Mouse (Mus musculus) thymus, postnatal 14 days (tissue): Measurements from ENCODE around the gene Efcab5.
"Not testable (repeated sequence)": the region's sequence is repeated elsewhere in the genome, so short reads cannot be mapped to it uniquely, and the experiment has no call there.

ENCODE experiments used
- DNase-seq: peaks from one replicate; pipeline ENCODE4 v3.0.0; 2021

Efcab5 gene

GRCm38 (mm10) chr11:77174531-77174930, 14.2 kb downstream of the Efcab5 start:
- DNase-seq: no peak

- DNase-seq: no peak
Measured at GRCm38 (mm10) chr11:77173731-77174130, 15.0 kb downstream of the Efcab5 start.

GRCm38 (mm10) chr11:77160744-77161143, 28.0 kb downstream of the Efcab5 start:
- no peak for DNase-seq

GRCm38 (mm10) chr11:77160341-77160740, 28.4 kb downstream of the Efcab5 start:
- no peak for DNase-seq

GRCm38 (mm10) chr11:77154214-77154613, 34.6 kb downstream of the Efcab5 start:
- peak; percentile 14 for DNase-seq

- no peak for DNase-seq
Measured at GRCm38 (mm10) chr11:77150806-77151205, 38.0 kb downstream of the Efcab5 start.

GRCm38 (mm10) chr11:77149783-77150630, 38.8 kb downstream of the Efcab5 start:
- DNase-seq: not testable (repeated sequence)

GRCm38 (mm10) chr11:77148774-77149173, 40.0 kb downstream of the Efcab5 start:
- no peak for DNase-seq

GRCm38 (mm10) chr11:77147753-77148152, 41.0 kb downstream of the Efcab5 start:
- DNase-seq: no peak

GRCm38 (mm10) chr11:77145423-77145822, 43.3 kb downstream of the Efcab5 start:
- DNase-seq: no peak

- no peak for DNase-seq
Measured at GRCm38 (mm10) chr11:77141938-77142337, 46.8 kb downstream of the Efcab5 start.

- DNase-seq: no peak
Measured at GRCm38 (mm10) chr11:77139976-77140375, 48.8 kb downstream of the Efcab5 start.

- no peak for DNase-seq
Measured at GRCm38 (mm10) chr11:77133450-77133849, 55.3 kb downstream of the Efcab5 start.

GRCm38 (mm10) chr11:77132580-77132979, 56.2 kb downstream of the Efcab5 start:
- DNase-seq: peak; percentile 43

GRCm38 (mm10) chr11:77128562-77128961, 60.2 kb downstream of the Efcab5 start:
- DNase-seq: no peak

- DNase-seq: no peak
Measured at GRCm38 (mm10) chr11:77111141-77111540, 77.6 kb downstream of the Efcab5 start.

- no peak for DNase-seq
Measured at GRCm38 (mm10) chr11:77108442-77108841, 80.3 kb downstream of the Efcab5 start.

- DNase-seq: not testable (repeated sequence)
Measured at GRCm38 (mm10) chr11:77107872-77108271, 80.9 kb downstream of the Efcab5 start.

GRCm38 (mm10) chr11:77106961-77107360, 81.8 kb downstream of the Efcab5 start:
- DNase-seq: no peak

GRCm38 (mm10) chr11:77100137-77100937, 88.4 kb downstream of the Efcab5 start:
- peak; percentile 72 for DNase-seq

- DNase-seq: no peak
Measured at GRCm38 (mm10) chr11:77098332-77098972, 90.3 kb downstream of the Efcab5 start.

- DNase-seq: no peak
Measured at GRCm38 (mm10) chr11:77096991-77097390, 91.8 kb downstream of the Efcab5 start.

- DNase-seq: no peak
Measured at GRCm38 (mm10) chr11:77096581-77096980, 92.2 kb downstream of the Efcab5 start.
